Mouse (Mus musculus) megakaryocyte, embryonic 14.5 days (primary cell): Measurements from ENCODE around the gene Itgav.

Experiments used
- FLI1 ChIP-seq: IDR thresholded peaks from 2 replicates; pipeline ENCODE4 v1.6.1; 2012; ENCODE audit warnings: low read length, inconsistent platforms, mixed read lengths
- GATA1 ChIP-seq: IDR thresholded peaks from 3 replicates; pipeline ENCODE4 v1.6.1; 2012; ENCODE audit warnings: mixed read lengths, low read length, inconsistent platforms, borderline replicate concordance

DNA sequence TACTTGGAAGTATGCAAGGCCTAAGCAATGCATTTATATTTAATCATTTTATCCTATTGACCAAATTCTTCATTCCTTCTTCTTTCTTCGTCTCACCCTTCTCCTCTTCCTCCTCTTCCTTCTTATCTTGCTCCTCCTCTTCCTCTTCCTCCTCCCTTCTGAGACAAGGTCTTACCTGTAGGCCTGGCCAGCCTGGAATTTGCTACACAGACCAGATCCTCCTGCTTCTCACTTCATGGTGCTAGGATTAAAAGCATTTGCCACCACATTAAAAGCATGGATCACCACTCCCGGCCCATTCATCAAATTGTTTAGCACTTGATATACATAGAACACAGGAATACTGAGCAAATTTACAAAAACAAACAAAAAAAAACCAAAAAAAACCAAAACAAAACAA, 851 bp upstream of the Itgav start:
- TF ChIP-seq GATA1 (no peak), FLI1 (no peak)
